Mouse (Mus musculus) embryonic fibroblast, embryonic 13.5 days (primary cell): Measurements from ENCODE around the gene Dennd2a. TPM values are rescaled to one million over a fixed set of nuclear protein-coding genes. Genes with fewer than 3 reads are reported as not detected.

Experiments
- H3K27ac ChIP-seq: 2 replicates; pipeline ENCODE4 v1.5.1; 2012; ENCODE audit warnings: low read length, control low read depth, inconsistent platforms; ENCODE audit not compliant: insufficient read depth
- H3K4me1 ChIP-seq: 2 replicates; pipeline ENCODE4 v1.6.1; 2011; ENCODE audit warnings: low read length; ENCODE audit not compliant: control insufficient read depth, insufficient read depth
- H3K4me3 ChIP-seq: 2 replicates; pipeline ENCODE4 v1.5.1; 2011; ENCODE audit warnings: mild to moderate bottlenecking, control low read depth, low read length; ENCODE audit not compliant: insufficient read depth
- CTCF ChIP-seq: IDR thresholded peaks from 2 replicates; pipeline ENCODE4 v1.5.1; 2011; ENCODE audit warnings: mild to moderate bottlenecking, control low read depth, low read length, moderate library complexity, borderline replicate concordance; ENCODE audit not compliant: insufficient read depth
- POLR2A ChIP-seq: IDR thresholded peaks from 2 replicates; pipeline ENCODE4 v1.6.1; 2011; ENCODE audit warnings: low read depth, mild to moderate bottlenecking, control low read depth, low read length, moderate library complexity
- polyA plus RNA-seq: library from polyadenylated mRNA; stranded (reverse); fragments of >200 nt; gene quantifications from 2 replicates; pipeline ENCODE4 v1.2.4, GENCODE M21; 2011; ENCODE audit warnings: low read depth; ENCODE audit not compliant: missing spikeins, insufficient read length

Dennd2a gene
- polyA plus RNA-seq, 1 experiment = 16.1 TPM

DNA sequence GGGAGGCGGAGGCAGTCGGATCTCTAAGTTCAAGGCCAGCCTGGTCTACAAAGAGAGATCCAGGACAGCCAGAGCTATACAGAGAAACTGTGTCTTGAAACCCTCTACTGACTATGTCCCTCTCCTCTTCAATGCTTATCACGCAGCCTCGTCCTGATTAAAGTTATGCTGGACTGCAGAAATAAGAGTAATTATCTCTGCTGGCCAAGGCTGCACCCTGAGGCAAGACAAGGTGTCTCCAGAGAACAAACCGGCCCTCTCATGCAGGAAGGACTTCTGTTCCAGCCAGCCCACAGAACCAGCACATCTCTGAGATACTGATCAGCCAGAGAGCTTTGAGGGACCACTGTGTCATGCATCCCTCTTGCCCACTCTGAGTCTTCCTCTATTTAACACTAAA, 121.8 kb downstream of the Dennd2a start:
- Histone ChIP-seq H3K27ac (no peak overlapping the region), H3K4me3 (no peak overlapping the region), H3K4me1 (no peaks in the 10 kb centered on the region)
- no peak for TF ChIP-seq POLR2A
- no peak for TF ChIP-seq CTCF

DNA sequence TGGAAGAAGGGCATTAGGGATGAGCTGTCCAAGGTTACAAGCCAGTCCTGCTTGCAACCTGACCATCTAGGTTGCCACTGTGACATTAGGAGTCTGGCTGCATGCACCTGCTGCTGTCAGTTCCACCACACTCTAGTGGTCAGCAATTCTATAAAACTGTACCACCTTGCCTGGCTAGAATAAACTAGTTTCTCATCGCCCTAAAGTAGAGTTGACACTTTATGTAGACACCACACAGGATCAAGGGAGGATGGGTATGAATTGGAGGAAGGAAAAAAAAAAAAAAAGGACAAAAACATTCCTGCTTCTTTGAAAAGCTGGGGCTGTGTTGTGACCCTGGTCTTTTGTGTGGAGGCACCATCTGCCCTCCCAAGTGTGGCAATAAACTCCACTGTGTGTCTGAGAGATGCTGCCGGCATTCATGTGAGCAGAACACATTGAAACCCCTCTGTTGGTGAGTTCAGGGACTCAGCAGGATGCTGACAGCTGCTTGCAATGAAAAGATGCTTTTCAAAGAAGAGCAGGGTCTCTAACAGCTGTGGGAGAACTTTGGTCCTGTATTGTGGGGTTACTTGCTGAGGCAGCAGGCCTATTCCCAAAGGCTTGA, 122.7 kb downstream of the Dennd2a start:
- no peak for TF ChIP-seq CTCF
- TF ChIP-seq POLR2A = no peak
- H3K27ac ChIP-seq = no peak overlapping the region
- no peak overlapping the region for H3K4me3 ChIP-seq
- no peaks in the 10 kb centered on the region for H3K4me1 ChIP-seq

DNA sequence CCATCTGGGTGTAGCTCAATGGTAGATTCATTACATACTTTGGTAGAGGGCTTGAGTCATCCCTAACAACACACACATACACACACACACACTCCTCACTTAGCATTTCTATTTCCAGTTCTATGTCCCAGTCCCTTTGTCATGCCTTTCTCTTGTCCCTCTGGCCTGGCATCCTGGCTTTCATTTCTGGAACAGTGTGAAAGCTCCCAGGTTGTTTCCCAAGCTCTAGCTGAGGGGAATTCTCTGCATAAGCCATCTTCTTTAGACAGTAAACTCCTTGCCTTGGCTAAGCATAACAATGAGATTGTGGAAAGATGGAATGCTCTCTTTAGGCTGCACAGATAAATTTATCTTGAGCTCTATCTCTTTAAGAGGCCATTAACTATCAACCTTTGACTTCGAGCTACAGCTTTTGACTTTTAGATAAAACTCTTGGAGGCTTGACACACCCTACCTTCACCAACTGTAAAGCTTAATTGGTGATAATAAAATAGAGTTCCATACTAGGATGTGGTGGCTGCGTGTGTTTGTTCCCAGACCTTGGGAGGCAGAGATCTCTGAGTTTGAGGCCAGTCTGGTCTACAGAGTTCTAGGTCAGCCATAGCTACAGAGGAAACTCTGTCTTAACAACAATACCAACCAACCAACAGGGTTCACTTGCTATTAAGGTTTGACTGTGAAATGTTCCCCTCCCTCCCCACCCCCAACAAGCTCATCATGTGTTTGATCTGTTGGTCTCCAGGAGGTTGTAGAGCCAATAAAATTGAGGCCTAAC, 123.4 kb downstream of the Dennd2a start:
- H3K4me1 ChIP-seq = no peaks in the 10 kb centered on the region
- H3K4me3 ChIP-seq = no peak overlapping the region
- TF ChIP-seq CTCF (no peak), POLR2A (no peak)
- H3K27ac ChIP-seq = no peak overlapping the region

DNA sequence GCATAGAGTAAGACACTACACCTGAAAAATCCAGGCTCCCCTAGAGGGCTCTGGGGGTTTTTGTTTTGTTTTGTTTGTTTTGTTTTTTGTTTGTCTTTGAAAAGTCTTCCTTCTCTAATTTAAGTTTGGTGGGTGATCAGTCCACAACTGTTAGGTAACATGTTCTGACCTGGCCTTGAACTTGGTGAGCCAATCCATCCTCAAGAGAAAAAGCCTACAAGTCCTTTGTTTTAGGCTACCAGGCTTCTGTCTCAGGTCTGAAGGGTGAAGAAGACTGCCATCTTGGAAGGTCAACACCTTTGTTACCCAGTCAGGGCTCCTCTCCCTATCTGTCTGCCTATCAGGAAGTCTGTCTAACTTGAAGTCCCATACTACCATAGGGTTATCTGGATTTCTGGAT, 124.0 kb downstream of the Dennd2a start:
- Histone ChIP-seq H3K4me1 (no peaks in the 10 kb centered on the region), H3K27ac (no peak overlapping the region), H3K4me3 (no peak overlapping the region)
- TF ChIP-seq POLR2A (no peak), CTCF (no peak)

DNA sequence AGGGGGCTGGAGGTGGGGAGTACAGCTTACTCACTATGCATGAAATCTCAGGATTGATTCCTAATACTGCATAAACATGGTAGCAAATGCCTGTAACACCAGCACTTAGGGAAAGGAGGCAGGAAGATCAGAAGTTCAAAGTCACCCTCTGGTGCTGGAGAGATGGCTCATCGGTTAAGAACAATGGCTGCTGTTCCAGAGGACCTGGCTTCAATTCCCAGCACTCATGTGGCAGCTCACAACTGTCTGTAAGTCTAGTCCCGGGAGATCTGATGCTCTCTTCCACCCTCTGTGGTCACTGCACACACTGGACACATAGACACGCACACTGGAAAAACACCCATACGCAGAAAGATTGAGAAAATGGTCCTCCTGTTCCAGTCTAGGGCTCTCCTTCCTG, 124.5 kb downstream of the Dennd2a start:
- TF ChIP-seq CTCF = no peak
- no peak for TF ChIP-seq POLR2A
- Histone ChIP-seq H3K4me1 (no peaks in the 10 kb centered on the region), H3K4me3 (no peak overlapping the region), H3K27ac (no peak overlapping the region)

DNA sequence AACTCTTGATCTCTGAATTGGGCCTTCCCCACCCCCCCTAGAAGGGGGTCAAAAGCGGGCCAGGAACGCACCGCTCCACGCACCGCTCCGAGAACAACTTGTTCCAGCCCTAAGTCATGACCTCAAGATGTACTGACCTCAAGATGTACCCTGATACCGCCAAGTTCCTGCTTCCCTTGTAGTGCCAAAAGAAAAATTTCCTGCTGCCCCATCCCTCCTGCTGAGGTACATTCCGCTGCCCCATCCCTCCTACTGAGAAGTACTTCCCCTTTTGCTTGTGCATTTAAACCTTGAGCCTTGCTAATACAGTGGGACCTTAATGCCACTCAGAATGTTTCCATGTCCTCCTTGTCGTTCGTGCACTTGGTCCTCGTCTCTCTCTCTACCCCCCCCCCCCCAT, 126.9 kb downstream of the Dennd2a start:
- TF ChIP-seq CTCF (no peak), POLR2A (no peak)
- Histone ChIP-seq H3K4me3 (no peak overlapping the region), H3K4me1 (no peaks in the 10 kb centered on the region), H3K27ac (no peak overlapping the region)

DNA sequence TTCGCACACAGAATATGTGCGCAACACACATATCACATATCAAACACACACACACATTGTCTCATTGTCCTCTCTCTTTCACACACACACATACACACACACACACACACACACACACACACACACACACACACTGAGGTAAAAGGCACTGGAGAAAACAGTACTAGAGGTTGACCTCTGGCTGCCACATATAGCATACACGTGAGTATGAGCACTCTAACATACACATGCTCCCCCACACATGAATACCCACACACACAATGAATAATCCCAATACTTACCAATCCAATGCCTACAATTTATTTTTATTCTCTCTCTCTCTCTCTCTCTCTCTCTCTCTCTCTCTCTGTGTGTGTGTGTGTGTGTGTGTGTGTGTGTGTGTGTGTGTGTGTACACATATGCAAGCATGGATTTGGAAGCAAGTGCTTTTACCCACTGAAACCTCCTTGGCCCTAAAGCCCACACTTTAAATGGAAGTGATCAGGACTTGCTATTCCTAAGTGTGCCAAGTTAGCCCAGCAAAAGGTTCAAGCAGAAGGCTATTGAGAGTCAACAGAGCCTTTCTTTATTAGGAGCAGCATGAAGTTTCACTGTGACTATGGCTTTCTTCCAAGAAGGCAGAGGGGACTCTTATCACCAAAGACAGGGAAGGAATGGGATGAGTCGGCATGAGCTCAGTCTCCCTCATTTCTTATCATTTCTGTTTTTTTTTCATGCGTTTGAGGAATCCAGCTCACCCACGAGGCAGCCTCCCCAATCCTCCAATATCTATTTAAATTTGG, 128.5 kb downstream of the Dennd2a start:
- TF ChIP-seq CTCF = no peak
- no peak for TF ChIP-seq POLR2A
- Histone ChIP-seq H3K4me3 (no peak overlapping the region), H3K4me1 (no peaks in the 10 kb centered on the region), H3K27ac (no peak overlapping the region)

DNA sequence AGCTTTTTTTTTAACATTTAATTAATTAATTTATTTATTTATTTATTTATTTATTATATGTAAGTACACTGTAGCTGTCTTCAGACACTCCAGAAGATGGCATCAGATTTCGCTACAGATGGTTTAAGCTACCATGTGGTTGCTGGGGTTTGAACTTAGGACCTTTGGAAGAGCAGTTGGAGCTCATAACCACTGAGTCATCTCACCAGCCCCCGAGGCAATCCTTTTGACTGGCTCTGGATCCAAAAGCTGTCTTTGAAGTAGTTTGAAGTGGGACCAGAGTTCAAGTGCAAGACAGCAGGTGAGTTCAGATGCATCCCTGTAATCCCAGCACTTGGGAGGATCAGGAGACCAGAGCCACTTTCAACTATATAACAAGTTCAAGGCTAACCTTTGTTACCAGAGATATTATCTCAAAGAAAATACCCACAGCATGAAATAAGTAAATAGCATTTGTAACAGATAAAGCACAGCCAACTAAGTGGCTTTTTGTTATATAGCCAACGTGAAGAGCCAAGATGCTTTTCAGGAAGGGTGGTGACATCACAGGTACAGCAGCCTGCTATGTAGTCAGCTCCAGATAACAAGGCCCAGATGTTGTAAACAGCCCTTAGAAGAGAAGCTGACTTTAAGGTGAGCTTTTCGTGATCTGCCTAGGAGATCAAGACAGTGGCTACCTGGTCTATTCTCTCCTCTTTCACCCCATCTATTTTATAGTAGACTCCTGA, 130.2 kb downstream of the Dennd2a start:
- Histone ChIP-seq H3K27ac (no peak overlapping the region), H3K4me3 (no peak overlapping the region), H3K4me1 (no peaks in the 10 kb centered on the region)
- TF ChIP-seq CTCF = no peak

DNA sequence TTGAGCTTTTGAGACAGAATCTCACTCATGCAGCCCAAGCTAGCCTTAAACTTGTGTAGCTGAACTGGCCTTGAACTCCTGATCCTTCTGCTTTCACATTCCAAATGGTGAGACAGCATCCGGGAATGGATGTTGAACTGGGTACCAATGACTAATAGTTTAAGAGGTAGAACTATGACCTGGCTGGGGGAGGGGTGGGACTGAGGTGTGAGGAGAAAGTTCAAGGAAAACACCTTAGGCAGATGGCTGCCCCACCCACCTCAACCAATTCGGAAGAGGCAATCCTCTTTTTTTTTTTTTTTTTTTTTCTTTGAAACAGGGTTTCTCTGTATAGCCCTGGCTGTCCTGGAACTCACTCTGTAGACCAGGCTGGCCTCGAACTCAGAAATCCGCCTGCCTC, 130.9 kb downstream of the Dennd2a start:
- no peaks in the 10 kb centered on the region for H3K4me1 ChIP-seq
- H3K4me3 ChIP-seq = no peak overlapping the region
- TF ChIP-seq CTCF = no peak
- TF ChIP-seq POLR2A = no peak
- no peak overlapping the region for H3K27ac ChIP-seq

DNA sequence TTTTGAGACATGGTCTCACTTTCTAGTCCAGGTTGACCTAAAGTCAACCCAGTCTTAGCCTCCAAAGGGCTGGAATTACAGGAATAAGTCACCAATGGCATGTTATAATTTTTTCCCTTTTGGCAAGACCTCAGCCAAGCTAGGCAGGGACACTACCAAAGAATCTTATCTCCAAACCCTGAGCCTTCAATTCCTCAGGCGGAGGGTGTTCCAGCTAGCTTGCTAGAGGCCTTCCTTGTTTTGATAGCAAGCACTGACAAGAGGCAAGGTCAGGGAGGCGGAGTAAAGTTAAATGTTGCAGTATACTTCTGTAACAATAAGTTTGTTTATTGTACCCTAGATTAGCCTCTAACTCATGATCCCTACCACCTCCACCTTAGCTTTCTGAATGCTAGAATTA, 132.5 kb downstream of the Dennd2a start:
- Histone ChIP-seq H3K4me1 (no peaks in the 10 kb centered on the region), H3K27ac (no peak overlapping the region), H3K4me3 (no peak overlapping the region)
- no peak for TF ChIP-seq POLR2A
- no peak for TF ChIP-seq CTCF
